Comparison of ENCODE assay signal across 8 mouse cellular contexts in genomic region chr19:7217162-7217925, GRCm38 (mm10). TPM values are rescaled to one million over a fixed set of nuclear protein-coding genes. Genes with fewer than 3 reads are reported as not detected.
DNase-seq lines count a peak whose midpoint lies in the region; ATAC-seq and TF ChIP-seq lines count a peak whose summit lies in the region.

Gene Cox8a (minus strand): TSS chr19:7217616.

- H3K9ac ChIP-seq in CH12.LX (ENCODE audit: insufficient read depth, low read depth), result peak within 1 kb of the TSS; percentile 94
- peak within 1 kb of the TSS; percentile 81 for H3K9ac ChIP-seq in forebrain, embryonic 11.5 days (ENCODE audit: low read length)
- peak within 1 kb of the TSS; percentile 94 for H3K9ac ChIP-seq in heart, embryonic 16.5 days (ENCODE audit: low read length)
- H3K9ac ChIP-seq in liver, embryonic 15.5 days, result peak within 1 kb of the TSS; percentile 94
- H3K9ac ChIP-seq in neural tube, embryonic 12.5 days, result peak within 1 kb of the TSS; percentile 78

- peaks cover 38% of the 10 kb centered on the region for H3K79me2 ChIP-seq in CH12.LX (replicated peaks; ENCODE audit: control insufficient read depth, extremely low read depth, insufficient read depth, poor library complexity, severe bottlenecking)

- in situ Hi-C loops in CH12.LX (cut with MboI; ENCODE audit: low pct_ligation_motif_present, low pct_unique_long_range_greater_than_20kb, low sequenced_read_pairs), result no loop called here

- H3K4me3 ChIP-seq in CH12.LX (replicated peaks in 1 of 3; ENCODE audit: low read depth in 2 of 3, low read length in 2 of 3, poor library complexity in 1 of 3), result peak within 1 kb of the TSS; percentile 81 to 99 (median 91)
- peak within 1 kb of the TSS; percentile 92 for H3K4me3 ChIP-seq in forebrain, embryonic 11.5 days (ENCODE audit: low read depth, low read length)
- H3K4me3 ChIP-seq in heart, embryonic 16.5 days (ENCODE audit: low read length), result peak within 1 kb of the TSS; percentile 82
- H3K4me3 ChIP-seq in liver, embryonic 15.5 days (replicated peaks), result peak within 1 kb of the TSS; percentile 89
- H3K4me3 ChIP-seq in neural tube, embryonic 12.5 days, result peak within 1 kb of the TSS; percentile 87

- no peaks in the 10 kb centered on the region for H3K9me3 ChIP-seq in CH12.LX (replicated peaks; ENCODE audit: low read length)
- no peaks in the 10 kb centered on the region for H3K9me3 ChIP-seq in forebrain, embryonic 11.5 days (ENCODE audit: control insufficient read depth, low read length)
- no peaks in the 10 kb centered on the region for H3K9me3 ChIP-seq in heart, embryonic 16.5 days (replicated peaks; ENCODE audit: control insufficient read depth, low read length)
- H3K9me3 ChIP-seq in liver, embryonic 15.5 days (replicated peaks), result no peaks in the 10 kb centered on the region
- no peaks in the 10 kb centered on the region for H3K9me3 ChIP-seq in neural tube, embryonic 12.5 days

- no peaks in the 10 kb centered on the region for H3K27me3 ChIP-seq in CH12.LX (replicated peaks)
- H3K27me3 ChIP-seq in forebrain, embryonic 11.5 days (ENCODE audit: control insufficient read depth, insufficient read depth, low read length), result no peaks in the 10 kb centered on the region
- no peaks in the 10 kb centered on the region for H3K27me3 ChIP-seq in heart, embryonic 16.5 days (ENCODE audit: control insufficient read depth, insufficient read depth, low read length)
- no peaks in the 10 kb centered on the region for H3K27me3 ChIP-seq in liver, embryonic 15.5 days
- H3K27me3 ChIP-seq in neural tube, embryonic 12.5 days (replicated peaks), result no peaks in the 10 kb centered on the region

- TF ChIP-seq POLR2A in CH12.LX (IDR thresholded peaks at IDR 0.05; ENCODE audit: low read depth, low read length), result peak; percentile 89

- DNase-seq in CH12.LX (ENCODE audit: extremely low read depth), result peak; percentile 98
- peak; percentile 98 for DNase-seq in c-Kit-positive CD71-positive TER-119-negative erythroid progenitor cells, embryonic 14.5 days (ENCODE audit: low read depth)
- DNase-seq in forebrain, embryonic 11.5 days (ENCODE audit: low spot score), result peak; percentile 97
- DNase-seq in kidney, postnatal 36 days, result peak; percentile 97 to 99
- DNase-seq in telencephalon, adult 2 months (ENCODE audit: low read depth, low spot score), result peak; percentile 98

- peak; percentile 96 for ATAC-seq in forebrain, embryonic 11.5 days (replicated peaks; ENCODE audit: low FRiP score)
- ATAC-seq in heart, embryonic 16.5 days (replicated peaks; ENCODE audit: extremely low read depth, insufficient read depth, low FRiP score), result peak; percentile 97
- ATAC-seq in liver, embryonic 15.5 days (ENCODE audit: insufficient read depth), result peak; percentile 95
- ATAC-seq in neural tube, embryonic 12.5 days (ENCODE audit: low FRiP score, low read depth), result peak; percentile 97

- H3K27ac ChIP-seq in CH12.LX (ENCODE audit: insufficient read depth, low read depth), result peak within 1 kb of the TSS; percentile 59
- peak within 1 kb of the TSS; percentile 51; the same call in 1 of the 2 replicates for H3K27ac ChIP-seq in forebrain, embryonic 11.5 days (ENCODE audit: low read depth, low read length)
- peak within 1 kb of the TSS; percentile 94 for H3K27ac ChIP-seq in heart, embryonic 16.5 days (ENCODE audit: low read length)
- peak within 1 kb of the TSS; percentile 86 for H3K27ac ChIP-seq in liver, embryonic 15.5 days (replicated peaks)
- H3K27ac ChIP-seq in neural tube, embryonic 12.5 days, result no peak within 1 kb of the TSS

- under 1% methylated on average over 50 of the region's 50 CpGs for WGBS in forebrain, embryonic 11.5 days
- under 1% methylated on average over 50 of the region's 50 CpGs for WGBS in heart, embryonic 16.5 days
- WGBS in liver, embryonic 15.5 days (ENCODE audit: insufficient replicate concordance), result under 1% methylated on average over 50 of the region's 50 CpGs
- under 1% methylated on average over 50 of the region's 50 CpGs for WGBS in neural tube, embryonic 12.5 days

- H3K4me2 ChIP-seq in CH12.LX (ENCODE audit: insufficient read depth, low read depth, poor library complexity, severe bottlenecking), result peak within 1 kb of the TSS; percentile 92
- H3K4me2 ChIP-seq in forebrain, embryonic 11.5 days (ENCODE audit: low read depth, low read length, severe bottlenecking), result peak within 1 kb of the TSS; percentile 93
- peak within 1 kb of the TSS; percentile 77 for H3K4me2 ChIP-seq in heart, embryonic 16.5 days (ENCODE audit: low read depth, low read length)
- peak within 1 kb of the TSS; percentile 78 for H3K4me2 ChIP-seq in liver, embryonic 15.5 days
- peak within 1 kb of the TSS; percentile 91 for H3K4me2 ChIP-seq in neural tube, embryonic 12.5 days (replicated peaks)

- H3K36me3 ChIP-seq in CH12.LX (replicated peaks in 1 of 2; ENCODE audit: control insufficient read depth in 1 of 2, insufficient read depth in 1 of 2, low read length in 1 of 2), result peaks cover 21 to 37% of the 10 kb centered on the region in 2 experiments
- H3K36me3 ChIP-seq in forebrain, embryonic 11.5 days (ENCODE audit: control insufficient read depth, insufficient read depth, low read length), result peaks cover 3% of the 10 kb centered on the region; the same call in 1 of the 2 replicates
- H3K36me3 ChIP-seq in heart, embryonic 16.5 days (ENCODE audit: control insufficient read depth, insufficient read depth), result peaks cover 16% of the 10 kb centered on the region
- peaks cover 38% of the 10 kb centered on the region for H3K36me3 ChIP-seq in liver, embryonic 15.5 days (replicated peaks)
- H3K36me3 ChIP-seq in neural tube, embryonic 12.5 days, result peaks cover 23% of the 10 kb centered on the region

- no peak for TF ChIP-seq RAD21 in CH12.LX (IDR thresholded peaks at IDR 0.05; ENCODE audit: low read depth, low read length)

- dilution Hi-C loops in CH12.LX (cut with MboI; ENCODE audit: extremely low pct_ligation_motif_present, extremely low pct_unique_long_range_greater_than_20kb, low sequenced_read_pairs), result no loop called here

- peaks cover 8 to 37% of the 10 kb centered on the region in 2 experiments; a peak in 3 of 4 replicates for H3K4me1 ChIP-seq in CH12.LX (ENCODE audit: control insufficient read depth in 1 of 2, insufficient read depth in 2 of 2)
- peaks cover 10% of the 10 kb centered on the region for H3K4me1 ChIP-seq in forebrain, embryonic 11.5 days (replicated peaks; ENCODE audit: control insufficient read depth, insufficient read depth, low read length)
- peaks cover 30% of the 10 kb centered on the region for H3K4me1 ChIP-seq in heart, embryonic 16.5 days (ENCODE audit: control insufficient read depth, insufficient read depth, low read length)
- H3K4me1 ChIP-seq in liver, embryonic 15.5 days (replicated peaks), result peaks cover 41% of the 10 kb centered on the region
- peaks cover 29% of the 10 kb centered on the region for H3K4me1 ChIP-seq in neural tube, embryonic 12.5 days

- TF ChIP-seq EP300 in CH12.LX (IDR thresholded peaks at IDR 0.05; ENCODE audit: low read length), result no peak

- no peak for TF ChIP-seq CTCF in CH12.LX (conservative IDR thresholded peaks at IDR 0.05 in 1 of 2, IDR thresholded peaks at IDR 0.05 in 1 of 2; ENCODE audit: low read depth in 2 of 2, low read length in 2 of 2)

TF ChIP-seq in CH12.LX, 34 proteins besides CTCF, POLR2A, EP300 and RAD21:
- peak; percentile 54 for TF ChIP-seq NRF1 (IDR thresholded peaks at IDR 0.05; ENCODE audit: low read depth, low read length)
- no peak for TF ChIP-seq ZNF384 (IDR thresholded peaks at IDR 0.05; ENCODE audit: low read depth, low read length)
- TF ChIP-seq POLR2AphosphoS2 (IDR thresholded peaks at IDR 0.05; ENCODE audit: low read depth, low read length), result peak; percentile 58; the same call in 1 of the 2 replicates
- 0 out of 2 replicates have a peak, but pooled peaks have one; percentile 30 for TF ChIP-seq CHD2 (IDR thresholded peaks at IDR 0.05; ENCODE audit: low read length)
- TF ChIP-seq RCOR1 (conservative IDR thresholded peaks at IDR 0.05; ENCODE audit: low read depth, low read length), result no peak
- peak; percentile 77 for TF ChIP-seq MXI1 (IDR thresholded peaks at IDR 0.05; ENCODE audit: low read depth, low read length)
- TF ChIP-seq USF2 (conservative IDR thresholded peaks at IDR 0.05; ENCODE audit: low read depth, low read length), result no peak
- TF ChIP-seq TCF12 (IDR thresholded peaks at IDR 0.05; ENCODE audit: low read depth, low read length), result peak; percentile 24; the same call in 1 of the 2 replicates
- no peak for TF ChIP-seq SMC3 (IDR thresholded peaks at IDR 0.05; ENCODE audit: low read depth, low read length)
- TF ChIP-seq HCFC1 (IDR thresholded peaks at IDR 0.05; ENCODE audit: low read depth, low read length), result peak; percentile 88
- peak; percentile 39; the same call in 1 of the 2 replicates for TF ChIP-seq NELFE (IDR thresholded peaks at IDR 0.05; ENCODE audit: low read depth, low read length)
- peak; percentile 59; the same call in 1 of the 2 replicates for TF ChIP-seq MAZ (IDR thresholded peaks at IDR 0.05; ENCODE audit: low read depth, low read length)
- TF ChIP-seq ZMIZ1 (IDR thresholded peaks at IDR 0.05; ENCODE audit: low read depth, low read length), result no peak
- peak; percentile 99 for TF ChIP-seq ELF1 (IDR thresholded peaks at IDR 0.05; ENCODE audit: low read depth, low read length)
- no peak for TF ChIP-seq ZKSCAN1 (IDR thresholded peaks at IDR 0.05; ENCODE audit: borderline replicate concordance, low read depth, low read length)
- TF ChIP-seq JUN (IDR thresholded peaks at IDR 0.05; ENCODE audit: insufficient read depth, low read depth, low read length), result no peak
- peak; percentile 97 for TF ChIP-seq SIN3A (IDR thresholded peaks at IDR 0.05; ENCODE audit: low read length)
- peak; percentile 99 for TF ChIP-seq E2F4 (IDR thresholded peaks at IDR 0.05; ENCODE audit: insufficient replicate concordance, low read depth, low read length)
- TF ChIP-seq TBP (conservative IDR thresholded peaks at IDR 0.05; ENCODE audit: low read depth, low read length), result peak; percentile 88
- TF ChIP-seq USF1 (IDR thresholded peaks at IDR 0.05; ENCODE audit: low read depth, low read length), result no peak
- TF ChIP-seq IRF4 (IDR thresholded peaks at IDR 0.05; ENCODE audit: low read depth, low read length), result peak; percentile 17; the same call in 1 of the 2 replicates
- 0 out of 2 replicates have a peak, but pooled peaks have one; percentile 66 for TF ChIP-seq KAT2A (IDR thresholded peaks at IDR 0.05; ENCODE audit: insufficient replicate concordance, low read length)

RNA-seq across cellular contexts. Expression of gene Cox8a, which starts in this region (rescaled TPM):
- total RNA-seq in CH12.LX (2012; rRNA removed) (797 and 822 TPM in 2 replicates), CH12.LX (2014; rRNA removed) (275 and 326 TPM in 2 replicates)
- 617 and 896 TPM in 2 replicates for polyA plus RNA-seq in CH12.LX (2012; ENCODE audit: insufficient read length, low read depth)
- polyA plus RNA-seq in forebrain, embryonic 11.5 days (2014; fragmentation: Nextera tagmentation; extraction: Ambion mirVana), result 678 and 706 TPM in 2 replicates
- polyA plus RNA-seq in heart, embryonic 16.5 days (2015; fragmentation: Nextera tagmentation; extraction: Ambion mirVana), result 1,892 and 2,285 TPM in 2 replicates
- 485 and 535 TPM in 2 replicates for polyA plus RNA-seq in liver, embryonic 15.5 days (2015; fragmentation: Nextera tagmentation; extraction: Ambion mirVana)
- 822 and 941 TPM in 2 replicates for polyA plus RNA-seq in neural tube, embryonic 12.5 days (2016; fragmentation: Nextera tagmentation; extraction: Ambion mirVana)
